Mouse (Mus musculus) neural tube, embryonic 11.5 days (tissue): ENCODE results near the gene Wdr6. TPM values are rescaled to one million over a fixed set of nuclear protein-coding genes. Genes with fewer than 3 reads are reported as not detected.

Source experiments
- ATAC-seq: fragments of 200-750 bp; cut with Nextera tagmentation; 2 replicates; pipeline ENCODE4 v1.8.0; 2017; ENCODE audit warnings: moderate number of reproducible peaks, mild to moderate bottlenecking, moderate TSS enrichment, moderate library complexity; ENCODE audit not compliant: insufficient read depth, low FRiP score, low TSS enrichment
- DNase-seq: peaks from one replicate; pipeline ENCODE4 v3.0.0-alpha.2; 2015; ENCODE audit warnings: low spot score
- H3K27ac ChIP-seq: fragments of 300-500 bp; sonication (generic); 2 replicates; pipeline ENCODE4 v1.5.1; 2014; ENCODE audit warnings: low read depth, mild to moderate bottlenecking, low read length
- H3K27me3 ChIP-seq: fragments of 300-500 bp; sonication (generic); 2 replicates; pipeline ENCODE4 v1.6.1; 2014; ENCODE audit warnings: mild to moderate bottlenecking, low read length, mixed read lengths; ENCODE audit not compliant: control insufficient read depth, insufficient read depth
- H3K36me3 ChIP-seq: fragments of 300-500 bp; sonication (generic); 2 replicates; pipeline ENCODE4 v1.6.1; 2014; ENCODE audit warnings: mild to moderate bottlenecking, low read length, moderate library complexity, mixed read lengths; ENCODE audit not compliant: control insufficient read depth, insufficient read depth
- H3K4me1 ChIP-seq: fragments of 300-500 bp; sonication (generic); 2 replicates; pipeline ENCODE4 v1.6.1; 2014; ENCODE audit warnings: low read length, mixed read lengths; ENCODE audit not compliant: control insufficient read depth, insufficient read depth
- H3K4me2 ChIP-seq: fragments of 300-500 bp; sonication (generic); 2 replicates; pipeline ENCODE4 v1.6.1; 2014; ENCODE audit warnings: low read depth, mild to moderate bottlenecking, moderate library complexity
- H3K4me3 ChIP-seq: fragments of 300-500 bp; sonication (generic); 2 replicates; pipeline ENCODE4 v1.5.1; 2014; ENCODE audit warnings: low read depth, low read length
- H3K9ac ChIP-seq: fragments of 300-500 bp; sonication (generic); 2 replicates; pipeline ENCODE4 v1.6.1; 2014; ENCODE audit warnings: mild to moderate bottlenecking, low read length
- H3K9me3 ChIP-seq: fragments of 300-500 bp; sonication (generic); 2 replicates; pipeline ENCODE4 v1.6.1; 2016; ENCODE audit warnings: low read length; ENCODE audit not compliant: control insufficient read depth
- WGBS: fragments of 180-500 bp; shearing (Covaris S2); extraction: QIAGEN DNeasy Blood & Tissue Kit; methylation state at CpG from one replicate; pipeline ENCODE4 v1.1.7; 2014; 5-methylcytosine and 5-hydroxymethylcytosine counted together
- polyA plus RNA-seq: library from polyadenylated mRNA; unstranded; fragments of >200 nt; fragmentation: Nextera tagmentation; extraction: Ambion mirVana; gene quantifications from 2 replicates; pipeline ENCODE4 v1.2.1, GENCODE M21; 2014

The Wdr6 gene
- polyA plus RNA-seq, 1 experiment from 2014 or later = 179 TPM

DNA sequence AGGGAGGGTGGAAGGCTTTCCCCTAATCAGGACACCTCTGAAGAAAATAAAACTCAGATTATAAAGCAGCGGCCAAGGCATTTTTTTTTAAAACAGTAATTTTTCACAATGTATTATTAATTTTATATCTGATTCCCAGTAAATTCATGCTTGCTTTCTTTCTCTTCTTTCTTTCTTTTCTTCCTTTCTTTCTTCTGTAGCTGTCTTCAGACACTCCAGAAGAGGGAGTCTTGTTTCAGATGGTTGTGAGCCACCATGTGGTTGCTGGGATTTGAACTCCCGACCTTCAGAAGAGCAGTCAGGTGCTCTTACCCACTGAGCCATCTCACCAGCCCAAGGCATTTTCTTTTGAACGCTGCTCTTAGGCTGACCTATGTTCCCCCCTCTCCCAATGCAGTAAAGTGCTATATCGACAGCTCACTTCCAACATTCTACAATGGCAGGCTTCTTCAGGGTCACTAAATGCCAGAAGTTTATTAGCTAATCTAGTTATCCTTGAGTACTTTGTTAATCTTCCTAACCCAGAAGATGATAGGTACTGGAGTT lies 20.6 kb upstream of the Wdr6 start:
- ATAC-seq (no peak), DNase-seq (peak; percentile 98)
- Histone ChIP-seq H3K4me1 (no peaks in the 10 kb centered on the region), H3K4me2 (no peak overlapping the region), H3K9ac (no peak overlapping the region), H3K36me3 (peaks cover 4% of the 10 kb centered on the region), H3K4me3 (no peak overlapping the region), H3K27ac (no peak overlapping the region), H3K27me3 (no peaks in the 10 kb centered on the region), H3K9me3 (no peaks in the 10 kb centered on the region)
- 77% methylated on average over 4 of the region's 4 CpGs for WGBS

GRCm38 (mm10) chr9:108596998-108597764 lies 18.6 kb upstream of the Wdr6 start, which contains the start of gene P4htm:
P4htm (minus strand) TSS chr9:108597667.
- 3% methylated on average over 69 of the region's 69 CpGs for WGBS
- Histone ChIP-seq H3K9me3 (no peaks in the 10 kb centered on the region), H3K27me3 (no peaks in the 10 kb centered on the region), H3K27ac (0 out of 2 replicates have a peak within 1 kb of the TSS, but pooled peaks have one; percentile 34), H3K9ac (peak within 1 kb of the TSS; percentile 78), H3K4me3 (peak within 1 kb of the TSS; percentile 65), H3K36me3 (no peaks in the 10 kb centered on the region), H3K4me2 (peak within 1 kb of the TSS; percentile 93), H3K4me1 (no peaks in the 10 kb centered on the region)
- peak; percentile 79 for DNase-seq
- peak; percentile 91 for ATAC-seq

DNA sequence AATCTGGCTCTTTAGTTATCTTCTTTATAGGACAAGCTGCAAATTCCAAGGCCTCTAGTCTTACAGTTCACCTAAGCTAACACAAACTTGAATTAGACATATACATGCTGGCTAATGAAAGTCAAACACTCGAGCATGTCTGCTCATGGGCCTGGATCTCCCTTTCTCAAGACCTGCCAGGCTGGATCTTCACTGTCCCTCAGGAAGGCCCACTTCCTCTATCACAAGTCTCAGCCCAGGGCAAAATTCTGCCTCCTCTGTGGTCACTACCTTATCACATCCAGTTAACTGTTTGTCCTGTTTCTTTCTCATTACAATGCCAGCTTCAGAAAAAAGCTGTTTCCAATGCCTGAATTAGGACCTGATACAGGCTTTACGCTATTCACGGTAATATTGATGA lies 15.8 kb upstream of the Wdr6 start:
- Histone ChIP-seq H3K27ac (no peak overlapping the region), H3K36me3 (no peaks in the 10 kb centered on the region), H3K4me2 (no peak overlapping the region), H3K27me3 (no peaks in the 10 kb centered on the region), H3K4me3 (no peak overlapping the region), H3K9ac (no peak overlapping the region), H3K4me1 (no peaks in the 10 kb centered on the region), H3K9me3 (no peaks in the 10 kb centered on the region)
- DNase-seq (no peak), ATAC-seq (no peak)
- 86% methylated on average over 3 of the region's 3 CpGs for WGBS

GRCm38 (mm10) chr9:108591462-108591861 lies 12.9 kb upstream of the Wdr6 start:
- peaks cover 24% of the 10 kb centered on the region for H3K4me1 ChIP-seq
- no peaks in the 10 kb centered on the region for H3K36me3 ChIP-seq
- ATAC-seq = no peak
- H3K4me3 ChIP-seq = no peak overlapping the region
- no peak overlapping the region for H3K4me2 ChIP-seq
- DNase-seq = no peak
- H3K27me3 ChIP-seq = no peaks in the 10 kb centered on the region
- H3K9me3 ChIP-seq = no peaks in the 10 kb centered on the region
- H3K9ac ChIP-seq = no peak overlapping the region
- no peak overlapping the region for H3K27ac ChIP-seq
- WGBS = 87% methylated on average over 4 of the region's 4 CpGs

DNA sequence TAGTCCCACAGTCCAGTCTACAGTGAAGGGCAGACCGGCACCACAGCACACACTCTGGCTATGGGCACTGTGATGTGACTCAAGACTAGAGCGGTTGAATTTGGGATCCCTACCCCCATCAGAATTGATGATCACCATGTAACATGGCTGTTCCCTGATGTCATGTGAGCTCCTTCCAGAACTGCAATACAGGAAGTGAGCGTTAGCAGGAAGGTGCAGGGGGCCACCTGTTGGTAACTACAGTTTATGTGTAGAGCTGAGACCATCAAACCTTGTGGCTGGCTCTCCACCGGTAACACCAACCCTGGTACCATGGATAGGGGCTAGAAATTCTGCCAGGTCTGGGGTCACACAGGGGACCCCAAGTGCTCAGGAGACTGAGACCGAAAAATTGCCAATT lies 10.7 kb upstream of the Wdr6 start:
- H3K4me1 ChIP-seq = peaks cover 24% of the 10 kb centered on the region
- no peaks in the 10 kb centered on the region for H3K27me3 ChIP-seq
- H3K9ac ChIP-seq = no peak overlapping the region
- 82% methylated on average over 5 of the region's 5 CpGs for WGBS
- no peaks in the 10 kb centered on the region for H3K36me3 ChIP-seq
- ATAC-seq = no peak
- H3K27ac ChIP-seq = no peak overlapping the region
- DNase-seq = no peak
- H3K4me3 ChIP-seq = no peak overlapping the region
- H3K9me3 ChIP-seq = no peaks in the 10 kb centered on the region
- no peak overlapping the region for H3K4me2 ChIP-seq

DNA sequence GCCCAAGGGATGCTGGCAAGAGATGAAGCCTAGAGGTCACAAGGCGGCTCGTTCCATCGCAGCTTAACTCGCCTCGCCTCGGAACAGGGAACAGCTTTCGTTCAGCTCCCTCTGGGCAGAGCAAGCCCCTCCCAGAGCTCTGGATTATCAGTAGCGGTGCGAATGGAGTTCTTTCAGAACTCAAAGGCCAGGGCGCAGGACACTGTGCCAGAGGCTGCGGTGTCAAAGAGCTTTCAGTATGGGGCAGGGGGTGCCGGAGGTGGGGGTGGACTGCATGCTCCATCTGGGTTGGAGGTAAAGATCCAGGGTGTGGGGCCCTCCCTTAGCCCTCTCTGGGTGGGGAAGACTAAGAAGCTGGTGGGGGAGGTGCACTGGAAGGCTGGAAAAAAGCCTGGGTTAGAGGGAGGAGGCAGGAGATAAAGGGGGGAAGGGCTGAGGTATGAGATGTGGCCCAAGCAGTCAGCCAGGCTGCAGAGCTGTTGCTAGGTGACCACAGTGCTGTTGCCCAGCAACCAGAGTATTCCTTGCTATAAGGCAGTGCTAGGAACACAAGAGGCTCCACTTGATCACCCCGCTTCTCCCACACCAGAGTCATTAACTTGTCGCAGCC lies 9.1 kb upstream of the Wdr6 start:
- DNase-seq (peak; percentile 91), ATAC-seq (peak; percentile 98)
- H3K27me3 ChIP-seq = no peaks in the 10 kb centered on the region
- 0% methylated on average over 14 of the region's 14 CpGs for WGBS
- H3K4me2 ChIP-seq = peak overlapping the region; percentile 51
- peak overlapping the region; percentile 53 for H3K9ac ChIP-seq
- peak overlapping the region; percentile 7; the same call in 1 of the 2 replicates for H3K4me3 ChIP-seq
- H3K4me1 ChIP-seq = peaks cover 24% of the 10 kb centered on the region
- no peaks in the 10 kb centered on the region for H3K36me3 ChIP-seq
- no peaks in the 10 kb centered on the region for H3K9me3 ChIP-seq
- peak overlapping the region; percentile 95 for H3K27ac ChIP-seq

GRCm38 (mm10) chr9:108579344-108579690 lies 778 bp upstream of the Wdr6 start:
- Histone ChIP-seq H3K27me3 (no peaks in the 10 kb centered on the region), H3K9me3 (no peaks in the 10 kb centered on the region), H3K4me2 (peak overlapping the region; percentile 76), H3K4me1 (peaks cover 18% of the 10 kb centered on the region), H3K27ac (peak overlapping the region; percentile 95), H3K36me3 (peaks cover 8% of the 10 kb centered on the region), H3K4me3 (peak overlapping the region; percentile 74), H3K9ac (peak overlapping the region; percentile 69)
- DNase-seq = no peak
- peak; percentile 7 for ATAC-seq
- 67% methylated on average over 5 of the region's 5 CpGs for WGBS

DNA sequence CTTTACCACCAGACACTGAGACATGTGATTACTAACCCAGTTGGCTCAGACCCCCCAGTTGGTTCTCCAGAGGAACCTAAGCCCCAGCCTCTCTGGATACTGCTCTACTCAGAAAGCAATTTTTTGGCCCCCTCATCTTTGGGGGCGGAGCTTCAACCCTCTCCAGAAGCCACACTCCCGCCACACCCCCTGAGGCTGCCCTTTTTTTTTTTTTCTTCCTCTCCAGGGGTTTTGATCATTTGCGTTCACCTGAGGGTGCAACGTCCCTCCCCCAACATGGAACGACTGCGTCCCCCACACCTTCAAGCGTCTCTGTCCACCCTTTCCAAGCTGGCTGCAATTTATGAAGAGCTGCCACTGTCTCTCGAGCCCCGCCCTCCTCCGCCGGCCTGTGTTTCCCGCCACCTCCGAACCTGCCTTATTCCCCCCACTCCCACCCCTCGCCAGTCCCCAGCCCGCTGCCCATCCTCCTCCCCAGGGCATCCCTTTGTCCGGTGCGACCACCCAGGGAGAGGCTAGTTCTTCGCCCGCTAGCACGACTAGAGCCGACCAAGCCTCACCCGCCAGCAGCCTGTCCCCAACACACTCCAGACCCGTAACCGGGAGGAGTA lies 500 bp downstream of the Wdr6 start:
- peaks cover 25% of the 10 kb centered on the region for H3K4me1 ChIP-seq
- peak overlapping the region; percentile 95 for H3K27ac ChIP-seq
- no peaks in the 10 kb centered on the region for H3K9me3 ChIP-seq
- under 1% methylated on average over 24 of the region's 24 CpGs for WGBS
- H3K36me3 ChIP-seq = peaks cover 14% of the 10 kb centered on the region
- peak overlapping the region; percentile 88 for H3K9ac ChIP-seq
- DNase-seq = peak; percentile 47
- H3K4me2 ChIP-seq = peak overlapping the region; percentile 76
- ATAC-seq = peak; percentile 57
- H3K27me3 ChIP-seq = no peaks in the 10 kb centered on the region
- peak overlapping the region; percentile 74 for H3K4me3 ChIP-seq
